Mouse (Mus musculus) thymus, adult 2 months (tissue): Measurements from ENCODE around the gene Gm13691. TPM values are rescaled to one million over a fixed set of nuclear protein-coding genes. Genes with fewer than 3 reads are reported as not detected.
A peak's percentile ranks its signal among the peaks of the same experiment; 100 is the strongest.
"Not testable (repeated sequence)": the region's sequence is repeated elsewhere in the genome, so short reads cannot be mapped to it uniquely, and the experiment has no call there.

ENCODE experiments used
- DNase-seq: peaks from one replicate; pipeline ENCODE4 v3.0.0; 2021
- H3K27ac ChIP-seq: fragments of 200-500 bp; 2 replicates; pipeline ENCODE4 v1.5.1; 2012; ENCODE audit warnings: low read length, control low read depth; ENCODE audit not compliant: control insufficient read depth, insufficient read depth
- H3K27me3 ChIP-seq: fragments of 200-500 bp; 2 replicates; pipeline ENCODE4 v1.6.1; 2012; ENCODE audit warnings: mild to moderate bottlenecking, low read length, moderate library complexity, mixed read lengths; ENCODE audit not compliant: control insufficient read depth, insufficient read depth
- H3K36me3 ChIP-seq: fragments of 200-500 bp; 2 replicates; pipeline ENCODE4 v1.6.1; 2012; ENCODE audit warnings: mild to moderate bottlenecking, low read length, moderate library complexity; ENCODE audit not compliant: control insufficient read depth, insufficient read depth
- H3K4me1 ChIP-seq: fragments of 200-500 bp; replicated peaks from 2 replicates; pipeline ENCODE4 v1.6.1; 2012; ENCODE audit warnings: low read length; ENCODE audit not compliant: control insufficient read depth, insufficient read depth
- H3K4me3 ChIP-seq: fragments of 200-500 bp; 2 replicates; pipeline ENCODE4 v1.5.1; 2012; ENCODE audit warnings: mild to moderate bottlenecking, low read length, control low read depth, moderate library complexity; ENCODE audit not compliant: control insufficient read depth, insufficient read depth
- CTCF ChIP-seq: fragments of 200-500 bp; IDR thresholded peaks from 2 replicates; pipeline ENCODE4 v1.5.1; 2012; ENCODE audit warnings: mild to moderate bottlenecking, control low read depth, low read length, moderate library complexity, borderline replicate concordance; ENCODE audit not compliant: control insufficient read depth, poor library complexity, insufficient read depth; ENCODE audit errors: extremely low read depth
- POLR2A ChIP-seq: fragments of 200-500 bp; IDR thresholded peaks from 2 replicates; pipeline ENCODE4 v1.6.1; 2012; ENCODE audit warnings: mild to moderate bottlenecking, low read length, control low read depth, moderate library complexity; ENCODE audit not compliant: control insufficient read depth, poor library complexity, insufficient read depth; ENCODE audit errors: extremely low read depth
- WGBS: fragments of 180-500 bp; shearing (Covaris S2); methylation state at CpG from one replicate; pipeline ENCODE4 v1.1.7; 2018; 5-methylcytosine and 5-hydroxymethylcytosine counted together
- polyA plus RNA-seq: library from polyadenylated mRNA; depleted of rRNA; stranded (reverse); fragments of >200 nt; gene quantifications from 2 replicates; pipeline ENCODE4 v1.2.3, GENCODE M21; 2012; rRNA removed

The Gm13691 gene
- not detected in 2 replicates for polyA plus RNA-seq

DNA sequence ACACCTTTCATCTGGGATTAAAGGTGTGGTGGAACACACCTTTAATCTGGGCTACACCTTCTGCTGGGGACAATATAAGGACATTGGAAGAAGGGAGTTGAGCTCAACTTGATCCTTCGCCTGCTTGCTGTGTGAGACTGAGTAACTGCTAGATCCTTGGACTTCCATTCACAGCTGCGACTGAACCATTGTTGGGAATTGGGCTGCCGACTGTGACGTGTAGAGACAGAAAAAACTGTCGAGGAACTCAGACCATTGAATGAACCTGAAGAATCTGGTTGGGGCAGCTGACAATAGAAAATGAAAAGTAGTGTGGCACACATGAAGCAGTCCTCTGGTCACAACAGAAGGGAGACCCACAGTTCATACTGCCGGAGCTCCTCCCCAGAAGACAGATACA, at the start of gene Gm13691:
Gene Gm13691 (plus strand): TSS at position 301 of the 400 bp plus-strand sequence.
- H3K4me3 ChIP-seq, H3K27me3 ChIP-seq, H3K27ac ChIP-seq, DNase-seq, H3K36me3 ChIP-seq, H3K4me1 ChIP-seq: not testable (repeated sequence)
- no CpG with 5 or more reads among the region's 6 CpGs for WGBS

DNA sequence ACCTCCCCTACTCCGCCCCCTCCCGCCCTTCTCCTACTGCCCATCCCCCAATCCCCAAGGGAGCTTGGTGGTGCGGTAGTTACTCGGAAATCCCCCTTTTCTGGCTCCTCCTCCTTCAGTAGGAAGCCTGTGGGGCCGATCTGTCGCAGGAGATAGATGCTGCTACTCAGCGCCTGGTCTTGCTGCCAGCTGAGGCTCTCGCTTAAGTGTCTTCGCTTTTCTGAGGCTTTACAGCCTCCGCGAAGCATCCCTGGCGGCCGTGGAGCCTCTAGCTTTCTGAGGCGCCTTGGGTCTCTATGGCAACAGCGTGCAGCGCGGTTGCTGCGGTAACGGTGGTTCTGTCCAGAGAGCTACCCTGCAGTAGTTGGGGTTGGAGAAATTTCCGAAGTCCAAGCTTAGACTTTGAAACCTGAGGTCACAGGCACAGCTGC, 49.4 kb upstream of the Gm13691 start, which contains the start of gene Zswim2:
Gene Zswim2 (minus strand): TSS at position 298 of the 431 bp plus-strand sequence.
- DNase-seq: peak; percentile 10
- Histone ChIP-seq H3K36me3 (no peaks in the 10 kb centered on the region), H3K4me1 (0 out of 2 replicates have a peak, but pooled peaks cover 3% of the 10 kb centered on the region), H3K27ac (no peak within 1 kb of the TSS), H3K27me3 (no peaks in the 10 kb centered on the region), H3K4me3 (no peak within 1 kb of the TSS)
- 2% methylated on average over 20 of the region's 20 CpGs for WGBS
- no peak for TF ChIP-seq POLR2A
- TF ChIP-seq CTCF: no peak

DNA sequence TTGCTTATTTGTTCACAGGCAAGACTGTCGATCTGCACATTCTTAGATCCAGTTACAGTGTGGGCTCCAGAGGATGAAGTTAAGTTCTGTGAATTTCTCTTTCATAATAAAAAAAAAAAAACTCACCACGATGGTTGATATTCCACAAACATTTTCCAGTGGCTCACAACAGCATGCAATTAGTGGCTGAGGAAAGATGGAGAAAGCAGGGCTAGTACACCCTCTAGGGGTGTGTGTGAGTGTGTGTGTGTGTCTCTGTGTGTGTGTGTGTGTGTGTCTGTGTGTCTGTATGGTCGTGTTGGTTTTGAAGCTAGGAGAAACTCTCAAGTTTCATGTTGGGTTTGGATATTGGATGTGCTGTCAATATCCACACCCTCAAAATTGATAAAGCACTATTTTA, 49.0 kb upstream of the Gm13691 start:
- no peaks in the 10 kb centered on the region for H3K27me3 ChIP-seq
- 0 out of 2 replicates have a peak, but pooled peaks cover 3% of the 10 kb centered on the region for H3K4me1 ChIP-seq
- H3K36me3 ChIP-seq: no peaks in the 10 kb centered on the region
- 14% methylated on average over 3 of the region's 3 CpGs for WGBS
- DNase-seq: no peak
- no peak overlapping the region for H3K27ac ChIP-seq
- TF ChIP-seq CTCF (no peak), POLR2A (no peak)
- no peak overlapping the region for H3K4me3 ChIP-seq

DNA sequence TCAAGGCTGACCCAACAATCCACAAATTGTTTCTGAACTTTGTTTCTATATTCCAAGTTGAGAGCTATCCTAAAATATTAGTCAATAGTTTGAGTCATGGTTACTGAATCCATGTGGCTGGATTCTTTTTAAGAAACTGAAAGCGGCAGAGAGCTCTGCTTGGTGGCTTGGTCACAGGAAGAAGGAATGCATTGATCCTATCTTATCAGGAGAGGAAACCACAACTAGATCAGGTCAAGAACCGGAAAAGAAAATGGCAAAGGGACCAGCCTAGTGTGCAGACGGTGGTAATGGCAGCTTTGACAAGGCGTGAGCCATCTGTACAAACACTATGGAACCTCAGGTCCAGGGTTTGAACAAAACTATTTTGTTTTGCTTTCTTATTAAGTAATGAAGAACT, 48.6 kb upstream of the Gm13691 start:
- no peak for DNase-seq
- Histone ChIP-seq H3K27ac (no peak overlapping the region), H3K36me3 (no peaks in the 10 kb centered on the region), H3K4me3 (no peak overlapping the region), H3K4me1 (0 out of 2 replicates have a peak, but pooled peaks cover 3% of the 10 kb centered on the region), H3K27me3 (no peaks in the 10 kb centered on the region)
- no peak for TF ChIP-seq POLR2A
- no peak for TF ChIP-seq CTCF
- 30% methylated on average over 4 of the region's 4 CpGs for WGBS

GRCm38 (mm10) chr2:83955393-83955792, 35.0 kb upstream of the Gm13691 start, which contains the start of gene Gm13698:
Gene Gm13698, plus strand, starts transcription at chr2:83955693.
- H3K4me1 ChIP-seq, DNase-seq, H3K4me3 ChIP-seq, H3K27me3 ChIP-seq, H3K27ac ChIP-seq, H3K36me3 ChIP-seq: not testable (repeated sequence)
- no CpG with 5 or more reads among the region's 6 CpGs for WGBS

DNA sequence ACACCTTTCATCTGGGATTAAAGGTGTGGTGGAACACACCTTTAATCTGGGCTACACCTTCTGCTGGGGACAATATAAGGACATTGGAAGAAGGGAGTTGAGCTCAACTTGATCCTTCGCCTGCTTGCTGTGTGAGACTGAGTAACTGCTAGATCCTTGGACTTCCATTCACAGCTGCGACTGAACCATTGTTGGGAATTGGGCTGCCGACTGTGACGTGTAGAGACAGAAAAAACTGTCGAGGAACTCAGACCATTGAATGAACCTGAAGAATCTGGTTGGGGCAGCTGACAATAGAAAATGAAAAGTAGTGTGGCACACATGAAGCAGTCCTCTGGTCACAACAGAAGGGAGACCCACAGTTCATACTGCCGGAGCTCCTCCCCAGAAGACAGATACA, 29.1 kb upstream of the Gm13691 start, which contains the start of gene Gm13693:
Gene Gm13693 (plus strand): TSS at position 301 of the 400 bp plus-strand sequence.
- no CpG with 5 or more reads among the region's 6 CpGs for WGBS

GRCm38 (mm10) chr2:83967013-83967412, 23.3 kb upstream of the Gm13691 start, which contains the start of gene Gm13695:
Gene Gm13695, plus strand, starts transcription at chr2:83967313.
- not testable (repeated sequence) for H3K4me3 ChIP-seq, H3K27me3 ChIP-seq, H3K27ac ChIP-seq, H3K36me3 ChIP-seq, DNase-seq, H3K4me1 ChIP-seq
- WGBS: no CpG with 5 or more reads among the region's 6 CpGs

More for the DNA sequence above, 29.1 kb upstream of the Gm13691 start, which contains the start of gene Gm13693:
- not testable (repeated sequence) for DNase-seq, H3K4me1 ChIP-seq, H3K36me3 ChIP-seq, H3K4me3 ChIP-seq, H3K27me3 ChIP-seq, H3K27ac ChIP-seq

DNA sequence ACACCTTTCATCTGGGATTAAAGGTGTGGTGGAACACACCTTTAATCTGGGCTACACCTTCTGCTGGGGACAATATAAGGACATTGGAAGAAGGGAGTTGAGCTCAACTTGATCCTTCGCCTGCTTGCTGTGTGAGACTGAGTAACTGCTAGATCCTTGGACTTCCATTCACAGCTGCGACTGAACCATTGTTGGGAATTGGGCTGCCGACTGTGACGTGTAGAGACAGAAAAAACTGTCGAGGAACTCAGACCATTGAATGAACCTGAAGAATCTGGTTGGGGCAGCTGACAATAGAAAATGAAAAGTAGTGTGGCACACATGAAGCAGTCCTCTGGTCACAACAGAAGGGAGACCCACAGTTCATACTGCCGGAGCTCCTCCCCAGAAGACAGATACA, 17.5 kb upstream of the Gm13691 start, which contains the start of gene Gm13696:
Gene Gm13696 (plus strand): TSS at position 301 of the 400 bp plus-strand sequence.
- H3K36me3 ChIP-seq, H3K4me1 ChIP-seq, H3K27me3 ChIP-seq, DNase-seq, H3K4me3 ChIP-seq, H3K27ac ChIP-seq: not testable (repeated sequence)
- WGBS: no CpG with 5 or more reads among the region's 6 CpGs

DNA sequence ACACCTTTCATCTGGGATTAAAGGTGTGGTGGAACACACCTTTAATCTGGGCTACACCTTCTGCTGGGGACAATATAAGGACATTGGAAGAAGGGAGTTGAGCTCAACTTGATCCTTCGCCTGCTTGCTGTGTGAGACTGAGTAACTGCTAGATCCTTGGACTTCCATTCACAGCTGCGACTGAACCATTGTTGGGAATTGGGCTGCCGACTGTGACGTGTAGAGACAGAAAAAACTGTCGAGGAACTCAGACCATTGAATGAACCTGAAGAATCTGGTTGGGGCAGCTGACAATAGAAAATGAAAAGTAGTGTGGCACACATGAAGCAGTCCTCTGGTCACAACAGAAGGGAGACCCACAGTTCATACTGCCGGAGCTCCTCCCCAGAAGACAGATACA, 11.7 kb upstream of the Gm13691 start, which contains the start of gene Gm13694:
Gene Gm13694 (plus strand): TSS at position 301 of the 400 bp plus-strand sequence.
- WGBS: no CpG with 5 or more reads among the region's 6 CpGs
- H3K4me3 ChIP-seq, DNase-seq: not testable (repeated sequence)

DNA sequence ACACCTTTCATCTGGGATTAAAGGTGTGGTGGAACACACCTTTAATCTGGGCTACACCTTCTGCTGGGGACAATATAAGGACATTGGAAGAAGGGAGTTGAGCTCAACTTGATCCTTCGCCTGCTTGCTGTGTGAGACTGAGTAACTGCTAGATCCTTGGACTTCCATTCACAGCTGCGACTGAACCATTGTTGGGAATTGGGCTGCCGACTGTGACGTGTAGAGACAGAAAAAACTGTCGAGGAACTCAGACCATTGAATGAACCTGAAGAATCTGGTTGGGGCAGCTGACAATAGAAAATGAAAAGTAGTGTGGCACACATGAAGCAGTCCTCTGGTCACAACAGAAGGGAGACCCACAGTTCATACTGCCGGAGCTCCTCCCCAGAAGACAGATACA, 5.9 kb upstream of the Gm13691 start, which contains the start of gene Gm13697:
Gene Gm13697 (plus strand): TSS at position 301 of the 400 bp plus-strand sequence.
- not testable (repeated sequence) for H3K4me1 ChIP-seq, H3K4me3 ChIP-seq, H3K36me3 ChIP-seq, DNase-seq, H3K27ac ChIP-seq, H3K27me3 ChIP-seq
- WGBS: no CpG with 5 or more reads among the region's 6 CpGs

More for the DNA sequence above, 11.7 kb upstream of the Gm13691 start, which contains the start of gene Gm13694:
- H3K27ac ChIP-seq, H3K36me3 ChIP-seq, H3K27me3 ChIP-seq, H3K4me1 ChIP-seq: not testable (repeated sequence)
